Mouse (Mus musculus) cerebellum, postnatal 10 days (tissue): ENCODE measurements around the gene Gpatch2.

Source experiments
- DNase-seq, 2 experiments: peaks; one replicate each; pipeline ENCODE4 v3.0.0; 2021; ENCODE audit warnings: mixed read lengths in 2 of 2

Gpatch2 gene

GRCm38 (mm10) chr1:187308523-187308922, 93.2 kb downstream of the Gpatch2 start:
- DNase-seq: no peak

DNA sequence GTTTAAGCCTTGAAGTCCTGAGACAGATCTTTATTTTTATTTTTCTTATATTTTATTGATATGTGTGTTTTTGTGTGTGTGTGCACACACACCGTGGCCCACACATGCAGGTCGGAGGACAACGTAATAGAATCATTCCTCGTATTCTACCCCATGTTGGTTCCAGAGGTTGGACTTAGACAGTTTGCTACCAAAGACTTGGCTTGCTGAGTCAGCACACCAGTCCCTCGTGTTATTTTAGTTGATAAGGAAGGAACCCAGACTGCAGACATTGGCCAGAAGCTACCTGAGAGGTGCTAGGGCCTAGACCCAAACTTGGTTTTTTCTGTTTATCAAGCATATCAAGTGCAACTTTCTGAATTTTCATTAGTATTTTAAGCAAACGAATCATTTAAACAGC, 95.8 kb downstream of the Gpatch2 start:
- no peak for DNase-seq

DNA sequence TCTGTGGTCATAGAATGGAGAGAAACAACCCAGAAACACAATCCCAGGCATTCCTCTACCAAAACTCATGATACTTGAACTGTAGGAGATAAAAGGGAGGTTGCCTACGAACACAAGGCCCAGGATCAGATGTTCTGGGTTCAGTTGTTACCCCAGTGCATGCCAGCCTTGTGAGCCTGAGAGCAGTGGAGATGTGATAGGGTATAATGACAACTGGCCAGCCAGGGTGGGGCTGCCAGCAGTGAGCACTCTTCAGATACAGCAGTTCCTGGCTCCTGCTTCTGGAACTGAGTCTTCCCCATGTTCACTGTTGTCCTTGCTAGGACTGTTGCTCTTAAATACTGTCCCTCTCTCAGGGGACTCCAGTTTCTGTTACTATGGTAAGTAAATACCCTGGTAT, 98.0 kb downstream of the Gpatch2 start:
- DNase-seq: no peak

- no peak for DNase-seq
Measured at GRCm38 (mm10) chr1:187313763-187314162, 98.5 kb downstream of the Gpatch2 start.

DNA sequence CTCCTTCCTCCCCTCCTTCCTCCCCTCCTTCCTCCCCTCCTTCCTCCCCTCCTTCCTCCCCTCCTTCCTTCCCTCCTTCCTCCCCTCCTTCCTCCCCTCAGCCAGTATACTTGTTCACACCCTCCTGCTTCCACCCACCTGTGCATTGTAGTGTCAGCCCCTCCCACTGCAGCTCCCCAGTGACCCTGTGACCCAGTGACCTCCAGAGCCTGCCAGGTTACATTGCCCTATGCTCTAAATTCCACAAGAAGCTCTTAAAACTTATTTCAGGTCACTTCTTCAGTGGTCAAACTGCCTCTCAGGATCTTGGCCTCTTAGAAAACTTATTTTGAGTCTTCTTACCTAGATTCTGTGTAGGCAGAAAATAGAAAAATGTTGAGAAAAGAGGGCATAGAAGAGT, 99.2 kb downstream of the Gpatch2 start:
- DNase-seq: no peak

DNA sequence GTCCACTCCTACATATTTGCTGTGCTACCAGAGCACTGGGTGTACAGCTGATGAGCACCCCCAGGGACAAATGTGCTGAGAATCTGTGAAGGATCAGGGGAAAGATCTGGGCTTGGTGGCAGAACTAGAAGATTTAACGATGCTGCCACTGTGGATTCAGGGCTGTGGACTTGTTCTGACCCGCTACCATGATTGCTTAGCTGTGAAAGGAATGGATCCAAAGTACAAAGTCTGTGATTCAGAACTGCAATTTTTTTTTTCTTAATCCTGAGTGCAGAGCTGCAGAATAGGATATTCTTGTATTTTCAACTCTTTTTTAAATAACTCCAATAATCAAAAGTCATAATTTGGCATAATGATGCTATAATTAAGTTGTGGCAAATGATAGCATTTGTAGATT, 100.5 kb downstream of the Gpatch2 start:
- DNase-seq: no peak

DNA sequence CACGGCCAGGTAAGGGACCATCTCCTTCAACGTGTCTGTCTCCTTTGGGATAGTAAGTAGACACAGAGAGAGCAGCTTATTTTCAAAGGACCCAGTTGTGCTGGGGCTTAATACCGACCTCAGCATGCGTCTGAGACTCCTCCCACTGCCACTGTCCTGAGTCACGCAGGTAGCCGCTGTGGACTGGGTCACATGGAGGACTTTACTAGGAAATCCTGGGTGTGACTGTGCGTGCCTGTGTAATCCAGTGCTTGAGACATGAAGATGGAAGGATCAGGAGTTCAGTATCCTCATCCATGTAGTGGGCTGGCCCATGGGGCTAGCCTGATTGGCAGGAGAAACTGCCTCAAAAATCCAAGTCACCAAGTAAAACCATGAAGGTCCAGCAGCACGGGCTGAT, 101.2 kb downstream of the Gpatch2 start:
- no peak for DNase-seq

GRCm38 (mm10) chr1:187321814-187322213, 106.5 kb downstream of the Gpatch2 start:
- DNase-seq: no peak

DNA sequence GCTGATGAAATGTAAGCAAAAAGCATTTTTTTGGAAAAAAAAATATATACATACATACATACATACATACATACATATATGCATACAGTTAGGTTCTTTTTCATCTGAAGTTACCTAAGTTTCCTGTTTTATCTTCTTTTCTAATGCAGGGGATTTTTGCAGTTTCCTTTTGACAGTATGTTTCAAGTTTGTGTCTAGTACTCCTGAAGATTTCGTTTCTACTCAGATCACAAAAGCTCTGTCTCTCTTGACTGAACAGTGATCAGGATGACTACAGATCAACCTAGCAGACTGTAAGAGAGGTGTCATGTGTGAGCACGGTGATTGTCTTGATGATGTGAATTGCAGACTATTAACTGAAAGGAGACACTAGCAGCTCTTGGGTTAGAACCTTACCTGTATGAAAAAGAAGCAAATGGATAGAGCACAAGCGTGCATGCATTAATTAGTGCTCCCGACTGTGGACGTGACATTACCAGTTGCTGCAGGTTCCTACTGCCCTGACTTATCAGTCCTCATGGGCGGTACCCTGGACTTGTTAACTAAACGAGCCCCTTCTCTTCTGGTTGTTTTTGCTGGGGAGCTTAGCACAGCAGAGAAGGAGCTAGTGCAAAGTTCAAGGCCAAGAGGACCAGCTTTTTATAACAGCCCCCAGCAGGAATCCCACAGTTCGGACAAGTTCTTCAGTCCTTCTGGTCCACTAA, 107.3 kb downstream of the Gpatch2 start:
- no peak for DNase-seq

DNA sequence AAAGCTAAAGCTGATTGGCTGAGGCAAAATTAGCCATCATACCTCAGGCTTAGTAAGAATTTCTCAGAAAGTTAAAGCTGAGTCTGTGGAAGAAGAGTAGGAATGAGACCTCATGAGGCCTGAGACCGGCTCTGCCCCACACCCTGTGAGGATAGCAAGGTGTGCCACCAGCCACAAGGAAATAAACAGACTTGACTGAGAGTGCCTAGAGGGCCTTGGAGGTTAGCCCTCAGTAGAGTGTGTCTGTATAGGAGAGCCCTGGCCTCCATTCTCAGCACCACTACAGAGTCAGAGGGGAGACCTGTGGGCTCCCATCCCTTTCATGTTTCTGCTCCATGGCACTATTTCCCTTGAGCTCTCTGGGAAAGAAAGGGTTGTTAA, 107.9 kb downstream of the Gpatch2 start:
- no peak for DNase-seq

- no peak for DNase-seq
Measured at GRCm38 (mm10) chr1:187342551-187342950, 127.2 kb downstream of the Gpatch2 start.

- peak; percentile 63 to 71 for DNase-seq
Measured at GRCm38 (mm10) chr1:187345156-187345555, 129.8 kb downstream of the Gpatch2 start.

GRCm38 (mm10) chr1:187346923-187347322, 131.6 kb downstream of the Gpatch2 start:
- DNase-seq: no peak

- no peak for DNase-seq
Measured at GRCm38 (mm10) chr1:187347606-187348005, 132.3 kb downstream of the Gpatch2 start.

DNA sequence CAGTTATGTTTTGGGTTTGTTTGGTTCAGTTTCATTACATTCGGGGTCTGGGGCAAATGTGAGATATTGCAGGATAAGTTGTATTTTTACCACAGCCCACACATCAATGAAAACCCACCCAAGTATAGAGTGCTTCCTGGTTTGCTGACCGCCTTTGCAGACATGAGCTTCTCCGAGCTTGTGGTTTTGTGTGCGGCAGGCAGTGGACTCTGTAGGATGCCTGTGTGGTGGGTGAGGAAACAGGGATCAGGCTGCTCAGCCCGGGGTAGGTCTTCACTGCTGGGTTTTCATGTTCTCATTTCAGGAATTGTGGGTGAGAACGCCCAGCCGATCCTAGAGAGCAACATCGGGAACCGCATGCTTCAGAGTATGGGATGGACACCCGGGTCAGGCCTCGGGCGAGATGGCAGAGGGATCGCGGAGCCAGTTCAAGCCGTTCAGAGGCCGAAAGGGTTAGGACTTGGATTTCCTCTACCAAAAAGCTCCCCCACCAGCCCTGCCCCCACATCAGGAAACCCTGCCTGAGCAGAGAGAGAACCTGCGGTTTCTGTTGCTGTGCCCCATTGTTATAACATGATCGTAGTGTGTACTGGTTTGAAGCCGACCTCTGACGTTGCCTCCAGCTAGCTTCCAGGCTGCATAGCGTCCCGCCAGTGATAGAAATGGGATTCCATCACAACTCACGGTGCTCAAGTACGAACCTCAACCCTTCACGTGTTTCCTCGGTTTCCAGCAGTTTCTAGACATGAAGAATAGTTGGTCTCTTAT, 132.9 kb downstream of the Gpatch2 start:
- DNase-seq: no peak

GRCm38 (mm10) chr1:187348859-187349258, 133.6 kb downstream of the Gpatch2 start:
- no peak for DNase-seq

GRCm38 (mm10) chr1:187356169-187356568, 140.9 kb downstream of the Gpatch2 start:
- no peak for DNase-seq

- no peak for DNase-seq
Measured at GRCm38 (mm10) chr1:187356904-187357303, 141.6 kb downstream of the Gpatch2 start.

DNA sequence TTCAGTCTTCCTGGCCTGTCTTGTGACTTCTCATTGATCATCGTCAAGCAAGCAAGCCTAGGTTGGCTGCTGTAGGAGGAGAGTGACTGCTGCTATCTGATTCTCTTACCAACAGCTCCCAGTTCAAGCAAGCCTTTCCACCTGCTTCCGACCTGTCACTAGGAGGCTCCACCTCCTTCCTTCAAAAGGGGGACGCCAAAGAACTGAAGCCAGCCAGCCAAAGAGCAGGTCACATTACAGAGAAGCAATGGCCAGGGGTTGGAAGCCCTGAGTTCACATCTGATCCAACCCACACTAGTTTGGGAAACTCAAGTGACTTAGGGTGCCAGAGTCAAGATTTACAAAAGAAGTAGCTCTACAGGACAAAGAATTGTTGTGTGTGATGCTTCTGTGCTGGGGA, 144.9 kb downstream of the Gpatch2 start:
- peak in 1 of 2 experiments; percentile 13 for DNase-seq

GRCm38 (mm10) chr1:187362536-187362935, 147.2 kb downstream of the Gpatch2 start:
- no peak for DNase-seq

DNA sequence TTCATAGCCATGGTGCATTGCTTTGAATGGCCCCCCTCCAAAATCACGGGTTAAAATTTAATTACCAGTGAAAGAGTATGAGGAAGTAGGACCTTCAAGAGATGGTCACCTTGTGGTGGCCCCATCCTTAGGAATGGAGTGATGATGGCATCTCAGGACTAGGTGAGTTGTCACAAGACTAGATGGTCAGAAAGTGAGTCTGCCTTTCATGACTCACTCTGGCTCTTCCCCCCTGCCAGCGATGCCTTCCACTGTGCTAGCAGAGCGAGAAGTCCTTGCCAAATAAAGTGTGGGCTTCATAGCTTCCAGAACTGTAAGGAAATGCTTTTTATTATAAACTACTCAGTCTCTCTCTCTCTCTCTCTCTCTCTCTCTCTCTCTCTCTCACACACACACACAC, 150.1 kb downstream of the Gpatch2 start:
- no peak for DNase-seq

DNA sequence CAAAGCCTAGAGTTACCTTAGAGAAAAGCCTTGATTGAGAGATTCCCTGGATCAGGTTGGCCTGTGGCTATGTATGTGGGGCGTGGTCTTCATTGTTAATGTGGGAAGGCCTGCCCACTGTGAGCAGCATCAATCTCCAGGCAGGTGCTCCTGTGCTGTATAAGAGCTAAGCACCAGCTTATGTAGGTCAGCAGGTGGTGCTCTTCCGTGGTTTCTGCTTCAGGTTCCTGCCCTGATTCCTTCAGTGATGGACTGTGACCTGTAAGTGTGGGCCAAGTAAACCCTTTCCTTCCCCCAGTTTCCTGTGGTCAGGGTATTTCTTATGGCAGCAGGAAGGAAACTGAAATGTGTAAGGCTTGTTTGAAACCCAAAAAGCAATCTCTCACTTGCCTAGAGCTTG, 151.5 kb downstream of the Gpatch2 start:
- no peak for DNase-seq

GRCm38 (mm10) chr1:187369049-187369448, 153.7 kb downstream of the Gpatch2 start:
- no peak for DNase-seq

GRCm38 (mm10) chr1:187373506-187373905, 158.2 kb downstream of the Gpatch2 start:
- peak; percentile 17 to 23 for DNase-seq

- no peak for DNase-seq
Measured at GRCm38 (mm10) chr1:187374418-187374817, 159.1 kb downstream of the Gpatch2 start.
